Mouse (Mus musculus) C2C12 (cell line): ENCODE data around the gene Tgfb3.

ENCODE experiments used
- CEBPB ChIP-seq: IDR thresholded peaks from one replicate; pipeline ENCODE4 v1.6.1; 2011; ENCODE audit warnings: low read depth, mild to moderate bottlenecking, control low read depth, moderate library complexity
- CTCF ChIP-seq: IDR thresholded peaks from one replicate; pipeline ENCODE4 v1.5.1; 2011; ENCODE audit not compliant: control insufficient read depth, insufficient read depth, insufficient read length
- MAX ChIP-seq: IDR thresholded peaks from one replicate; pipeline ENCODE4 v1.6.1; 2011; ENCODE audit warnings: mild to moderate bottlenecking, control low read depth
- MYOD1 ChIP-seq: IDR thresholded peaks from one replicate; pipeline ENCODE4 v1.6.1; 2011; ENCODE audit warnings: low read depth; ENCODE audit not compliant: control insufficient read depth, insufficient read length
- MYOG ChIP-seq: IDR thresholded peaks from one replicate; pipeline ENCODE4 v1.6.1; 2011; ENCODE audit not compliant: control insufficient read depth, insufficient read length; ENCODE audit errors: extremely low read depth
- USF1 ChIP-seq: IDR thresholded peaks from one replicate; pipeline ENCODE4 v1.6.1; 2011; ENCODE audit warnings: low read depth, mild to moderate bottlenecking, control low read depth, moderate library complexity

GRCm38 (mm10) chr12:86124016-86124415, 45.2 kb upstream of the Tgfb3 start:
- TF ChIP-seq CTCF = no peak
- no peak for TF ChIP-seq MAX
- no peak for TF ChIP-seq MYOG
- no peak for TF ChIP-seq MYOD1
- no peak for TF ChIP-seq USF1
- no peak for TF ChIP-seq CEBPB
